Mouse (Mus musculus): ENCODE measurements around the gene Nrde2.

DNA sequence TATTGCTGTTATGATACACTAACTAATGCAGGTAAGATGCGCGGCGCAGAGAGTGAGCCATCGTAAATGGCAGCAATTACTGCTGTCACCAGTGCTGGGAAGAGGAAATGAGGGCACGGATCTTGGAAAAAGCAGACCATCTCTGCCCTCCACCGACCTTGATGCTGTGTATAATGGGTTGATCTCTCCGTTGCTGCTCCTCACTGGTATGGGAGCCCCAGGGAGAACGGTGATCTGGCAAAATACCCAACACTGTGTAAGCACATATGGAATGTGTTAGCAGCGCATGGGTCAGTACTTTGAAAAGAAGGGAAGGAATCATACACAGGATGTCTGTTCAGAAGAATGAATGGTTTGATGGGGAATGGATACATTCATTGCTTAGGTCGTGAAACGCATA is 66.4 kb downstream of the Nrde2 start:
- no peak for TF ChIP-seq CTCF (IDR thresholded peaks at IDR 0.05; ENCODE audit: borderline replicate concordance, insufficient read depth, low read depth, low read length)
- TF ChIP-seq POLR2A (IDR thresholded peaks at IDR 0.05; ENCODE audit: borderline replicate concordance, insufficient read depth, low read length): no peak

Measured in cerebellum, adult 2 months (tissue).